Mouse (Mus musculus): ENCODE data around the gene Dcpp2. TPM values are rescaled to one million over a fixed set of nuclear protein-coding genes. Genes with fewer than 3 reads are reported as not detected.
"Not testable (repeated sequence)": the region's sequence is repeated elsewhere in the genome, so short reads cannot be mapped to it uniquely, and the experiment has no call there.

The Dcpp2 gene
- polyA plus RNA-seq, 1 experiment from 2014 or later = not detected

DNA sequence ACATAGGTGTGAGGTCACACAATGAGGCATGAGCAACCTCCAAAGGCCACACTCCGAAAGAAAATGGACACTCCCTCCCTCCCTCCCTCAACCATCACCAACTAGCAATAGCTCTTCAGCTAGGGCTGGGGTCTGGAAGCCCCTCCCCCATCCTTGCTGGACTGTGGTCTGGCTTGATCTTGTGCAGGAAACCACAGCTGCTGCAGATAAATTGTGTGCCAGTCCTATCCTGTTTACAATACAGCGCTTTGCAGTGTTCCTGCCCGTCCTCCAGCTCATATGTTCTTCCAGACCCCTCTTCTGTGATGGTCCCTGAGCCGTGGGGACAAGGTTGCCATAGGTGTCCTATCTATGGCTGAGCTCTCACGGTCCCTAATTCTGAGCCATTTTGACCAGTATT, 50.5 kb downstream of the Dcpp2 start:
- H3K27me3 ChIP-seq = no peaks in the 10 kb centered on the region
- no peak overlapping the region for H3K27ac ChIP-seq (replicated peaks)
- no peak overlapping the region for H3K4me2 ChIP-seq (replicated peaks)
- H3K9me3 ChIP-seq (replicated peaks) = no peaks in the 10 kb centered on the region
- no peaks in the 10 kb centered on the region for H3K36me3 ChIP-seq
- no peak for ATAC-seq (ENCODE audit: insufficient number of reproducible peaks, low FRiP score, low TSS enrichment, low read depth)
- H3K4me1 ChIP-seq = no peaks in the 10 kb centered on the region
- H3K4me3 ChIP-seq (replicated peaks) = no peak overlapping the region
- no peak overlapping the region for H3K9ac ChIP-seq
- 71% methylated on average over 5 of the region's 5 CpGs for WGBS

DNA sequence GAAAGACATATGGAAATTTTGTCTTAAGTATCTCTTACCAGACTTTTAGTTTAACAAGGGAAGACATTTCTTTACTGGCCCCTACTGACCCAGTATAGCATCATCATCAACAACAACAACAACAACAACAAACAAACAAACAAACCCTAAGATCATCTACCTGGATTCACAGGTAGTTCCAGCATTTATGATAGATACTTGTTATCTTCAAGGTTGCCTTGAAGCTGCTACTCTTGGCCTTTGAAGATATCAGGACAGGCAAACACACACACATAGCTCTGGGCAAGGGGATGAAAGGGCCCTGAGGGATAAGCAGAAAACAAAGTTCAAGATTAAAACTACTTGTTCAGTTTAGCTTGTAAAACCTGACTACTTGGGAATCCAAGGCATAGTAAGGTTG, 60.7 kb downstream of the Dcpp2 start, which contains the start of gene Sbp:
TSS of gene Sbp (plus strand) at position 301 of the 400 bp plus-strand sequence.
- H3K27ac ChIP-seq (replicated peaks) = no peak within 1 kb of the TSS
- H3K9ac ChIP-seq = no peak within 1 kb of the TSS
- H3K4me2 ChIP-seq (replicated peaks) = no peak within 1 kb of the TSS
- no peaks in the 10 kb centered on the region for H3K27me3 ChIP-seq
- no peaks in the 10 kb centered on the region for H3K36me3 ChIP-seq
- no peak for ATAC-seq (ENCODE audit: insufficient number of reproducible peaks, low FRiP score, low TSS enrichment, low read depth)
- no peak within 1 kb of the TSS for H3K4me3 ChIP-seq (replicated peaks)
- no peaks in the 10 kb centered on the region for H3K9me3 ChIP-seq (replicated peaks)
- no peaks in the 10 kb centered on the region for H3K4me1 ChIP-seq

DNA sequence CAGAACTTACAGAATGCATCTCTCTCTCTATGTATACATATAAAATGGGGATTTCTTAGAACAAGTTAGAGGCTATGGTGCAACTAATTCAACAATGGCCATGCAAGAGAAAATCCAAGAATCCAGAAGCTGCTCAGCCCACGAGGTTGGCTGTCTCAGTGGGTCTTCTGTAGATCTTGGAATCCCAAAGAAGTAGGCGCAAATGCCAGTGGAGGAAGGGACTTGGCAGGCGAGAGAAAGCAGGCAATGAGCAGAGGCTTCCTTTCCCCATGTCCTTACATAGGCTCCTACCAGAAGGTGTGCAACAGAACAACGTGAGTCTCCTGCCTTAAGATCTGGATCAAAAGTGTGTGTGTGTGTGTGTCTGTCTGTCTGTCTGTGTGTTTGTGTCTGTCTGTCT, 66.8 kb downstream of the Dcpp2 start:
- 74% methylated on average over 4 of the region's 4 CpGs for WGBS
- not testable (repeated sequence) for H3K9me3 ChIP-seq (replicated peaks); H3K4me2 ChIP-seq (replicated peaks); H3K27me3 ChIP-seq; H3K9ac ChIP-seq; ATAC-seq (ENCODE audit: insufficient number of reproducible peaks, low FRiP score, low TSS enrichment, low read depth); H3K4me3 ChIP-seq (replicated peaks); H3K4me1 ChIP-seq; H3K27ac ChIP-seq (replicated peaks); H3K36me3 ChIP-seq

DNA sequence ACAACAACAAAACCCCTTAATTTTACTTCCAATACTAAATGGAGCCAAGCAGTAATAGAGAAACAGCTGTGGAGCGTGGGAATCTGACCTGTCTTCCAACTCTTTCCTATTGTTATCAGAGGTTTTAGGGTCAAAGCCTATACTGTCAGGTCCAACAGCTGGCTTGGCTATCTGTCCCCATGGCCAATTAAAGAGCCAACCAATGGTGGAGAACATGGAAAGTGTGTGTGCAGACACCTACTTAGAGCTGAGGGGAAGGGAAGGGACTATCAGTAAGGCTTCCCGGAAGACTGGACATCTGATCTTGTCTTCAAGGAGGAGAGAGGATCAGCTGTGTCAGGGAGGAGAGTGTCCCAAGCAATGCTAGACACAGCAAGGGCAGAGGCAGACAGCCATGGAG, 68.4 kb downstream of the Dcpp2 start:
- Histone ChIP-seq H3K9me3 (replicated peaks) (no peaks in the 10 kb centered on the region), H3K4me3 (replicated peaks) (no peak overlapping the region), H3K9ac (no peak overlapping the region), H3K4me1 (no peaks in the 10 kb centered on the region), H3K4me2 (replicated peaks) (no peak overlapping the region), H3K27ac (replicated peaks) (no peak overlapping the region), H3K36me3 (no peaks in the 10 kb centered on the region), H3K27me3 (no peaks in the 10 kb centered on the region)
- 74% methylated on average over 2 of the region's 2 CpGs for WGBS
- ATAC-seq (ENCODE audit: insufficient number of reproducible peaks, low FRiP score, low TSS enrichment, low read depth) = no peak

Other genes with a start within 250 kb of the Dcpp2 start
- gene Mmp25, start 235.6 kb upstream of the Dcpp2 start, polyA plus RNA-seq (2015; fragmentation: Nextera tagmentation; extraction: Ambion mirVana) = 0.76 and 0.81 TPM in 2 replicates
- gene Bicdl2, start 220.4 kb upstream of the Dcpp2 start, polyA plus RNA-seq (2015; fragmentation: Nextera tagmentation; extraction: Ambion mirVana) = 15.8 and 17.0 TPM in 2 replicates
- gene Hcfc1r1, start 207.3 kb upstream of the Dcpp2 start, polyA plus RNA-seq (2015; fragmentation: Nextera tagmentation; extraction: Ambion mirVana) = 95.7 and 102 TPM in 2 replicates
- 42.2 and 42.9 TPM in 2 replicates for gene Thoc6, start 207.0 kb upstream of the Dcpp2 start, polyA plus RNA-seq (2015; fragmentation: Nextera tagmentation; extraction: Ambion mirVana)
- gene Tnfrsf12a, start 203.4 kb upstream of the Dcpp2 start, polyA plus RNA-seq (2015; fragmentation: Nextera tagmentation; extraction: Ambion mirVana) = 29.5 and 33.2 TPM in 2 replicates
- gene Cldn6, start 201.6 kb upstream of the Dcpp2 start, polyA plus RNA-seq (2015; fragmentation: Nextera tagmentation; extraction: Ambion mirVana) = 19.8 and 20.2 TPM in 2 replicates
- 13.8 and 18.3 TPM in 2 replicates for gene Cldn9, start 196.9 kb upstream of the Dcpp2 start, polyA plus RNA-seq (2015; fragmentation: Nextera tagmentation; extraction: Ambion mirVana)
- 1.0 and 1.1 TPM in 2 replicates for gene 1520401A03Rik, start 158.1 kb upstream of the Dcpp2 start, polyA plus RNA-seq (2015; fragmentation: Nextera tagmentation; extraction: Ambion mirVana)
- gene Pkmyt1, start 154.5 kb upstream of the Dcpp2 start, polyA plus RNA-seq (2015; fragmentation: Nextera tagmentation; extraction: Ambion mirVana) = 49.6 and 55.8 TPM in 2 replicates
- gene Paqr4, start 140.0 kb upstream of the Dcpp2 start, polyA plus RNA-seq (2015; fragmentation: Nextera tagmentation; extraction: Ambion mirVana) = 20.9 and 27.2 TPM in 2 replicates
- 36.8 and 38.2 TPM in 2 replicates for gene Kremen2, start 135.0 kb upstream of the Dcpp2 start, polyA plus RNA-seq (2015; fragmentation: Nextera tagmentation; extraction: Ambion mirVana)
- gene Flywch1, start 109.3 kb upstream of the Dcpp2 start, polyA plus RNA-seq (2015; fragmentation: Nextera tagmentation; extraction: Ambion mirVana) = 71.9 and 72.1 TPM in 2 replicates
- gene Flywch2, start 94.8 kb upstream of the Dcpp2 start, polyA plus RNA-seq (2015; fragmentation: Nextera tagmentation; extraction: Ambion mirVana) = 38.3 and 44.0 TPM in 2 replicates
- 489 and 525 TPM in 2 replicates for gene Srrm2, start 90.3 kb upstream of the Dcpp2 start, polyA plus RNA-seq (2015; fragmentation: Nextera tagmentation; extraction: Ambion mirVana)
- gene Elob, start 51.7 kb upstream of the Dcpp2 start, polyA plus RNA-seq (2015; fragmentation: Nextera tagmentation; extraction: Ambion mirVana) = 1,038 and 1,104 TPM in 2 replicates
- 0.49 and 0.85 TPM in 2 replicates for gene Prss33, start 44.8 kb upstream of the Dcpp2 start, polyA plus RNA-seq (2015; fragmentation: Nextera tagmentation; extraction: Ambion mirVana)
- gene Prss32, start 37.0 kb upstream of the Dcpp2 start, polyA plus RNA-seq (2015; fragmentation: Nextera tagmentation; extraction: Ambion mirVana) = 0.12 TPM in 1 of 2 replicates, not detected in the other
- 1.8 and 2.0 TPM in 2 replicates for gene Prss41, start 36.7 kb upstream of the Dcpp2 start, polyA plus RNA-seq (2015; fragmentation: Nextera tagmentation; extraction: Ambion mirVana)
- gene Prss21, start 12.8 kb upstream of the Dcpp2 start, polyA plus RNA-seq (2015; fragmentation: Nextera tagmentation; extraction: Ambion mirVana) = not detected in 2 replicates
- gene Dcpp1, start within 50 bp of the Dcpp2 start, polyA plus RNA-seq (2015; fragmentation: Nextera tagmentation; extraction: Ambion mirVana) = 3.1 TPM in 1 of 2 replicates, not detected in the other
- gene Dcpp3, start 36.6 kb downstream of the Dcpp2 start, polyA plus RNA-seq (2015; fragmentation: Nextera tagmentation; extraction: Ambion mirVana) = 1.0 and 6.6 TPM in 2 replicates
- gene Sbp, start 60.8 kb downstream of the Dcpp2 start, polyA plus RNA-seq (2015; fragmentation: Nextera tagmentation; extraction: Ambion mirVana) = not detected in 2 replicates
- not detected in 2 replicates for gene Sbpl, start 74.4 kb downstream of the Dcpp2 start, polyA plus RNA-seq (2015; fragmentation: Nextera tagmentation; extraction: Ambion mirVana)
- 0.18 TPM in 1 of 2 replicates, not detected in the other for gene Prss30, start 99.7 kb downstream of the Dcpp2 start, polyA plus RNA-seq (2015; fragmentation: Nextera tagmentation; extraction: Ambion mirVana)
- gene Prss22, start 117.2 kb downstream of the Dcpp2 start, polyA plus RNA-seq (2015; fragmentation: Nextera tagmentation; extraction: Ambion mirVana) = 3.2 and 3.4 TPM in 2 replicates
- 4.6 and 4.9 TPM in 2 replicates for gene Prss27, start 157.3 kb downstream of the Dcpp2 start, polyA plus RNA-seq (2015; fragmentation: Nextera tagmentation; extraction: Ambion mirVana)
- 62.1 and 64.5 TPM in 2 replicates for gene Kctd5, start 192.6 kb downstream of the Dcpp2 start, polyA plus RNA-seq (2015; fragmentation: Nextera tagmentation; extraction: Ambion mirVana)

Data from embryonic facial prominence, embryonic 15.5 days (tissue).